Mouse (Mus musculus) liver, postnatal 0 days (tissue): ENCODE results near the gene Srarp. TPM values are rescaled to one million over a fixed set of nuclear protein-coding genes. Genes with fewer than 3 reads are reported as not detected.

Experiments
- ATAC-seq: fragments of 200-750 bp; cut with Nextera tagmentation; 2 replicates; pipeline ENCODE4 v1.8.0; 2017; ENCODE audit warnings: mild to moderate bottlenecking, moderate library complexity
- DNase-seq: peaks from one replicate; pipeline ENCODE4 v3.0.0-alpha.2; 2016
- H3K27ac ChIP-seq: fragments of 300-500 bp; sonication (generic); 2 replicates; pipeline ENCODE4 v1.5.1; 2014; ENCODE audit warnings: antibody characterized with exemption, moderate library complexity, mild to moderate bottlenecking, low read depth
- H3K27me3 ChIP-seq: fragments of 300-500 bp; sonication (generic); 2 replicates; pipeline ENCODE4 v1.6.1; 2014; ENCODE audit warnings: low read length, control low read depth, mixed read lengths; ENCODE audit not compliant: insufficient read depth
- H3K36me3 ChIP-seq: fragments of 300-500 bp; sonication (generic); replicated peaks from 2 replicates; pipeline ENCODE4 v1.6.1; 2014; ENCODE audit warnings: mild to moderate bottlenecking, control low read depth, low read length, moderate library complexity, mixed read lengths; ENCODE audit not compliant: insufficient read depth
- H3K4me1 ChIP-seq: fragments of 300-500 bp; sonication (generic); 2 replicates; pipeline ENCODE4 v1.6.1; 2014; ENCODE audit warnings: antibody characterized with exemption, mild to moderate bottlenecking, control low read depth; ENCODE audit not compliant: insufficient read depth
- H3K4me2 ChIP-seq: fragments of 300-500 bp; sonication (generic); 2 replicates; pipeline ENCODE4 v1.6.1; 2014; ENCODE audit warnings: low read depth, mild to moderate bottlenecking, low read length, moderate library complexity, mixed read lengths
- H3K4me3 ChIP-seq: fragments of 300-500 bp; sonication (generic); 2 replicates; pipeline ENCODE4 v1.5.1; 2014; ENCODE audit warnings: low read depth, low read length
- H3K9ac ChIP-seq: fragments of 300-500 bp; sonication (generic); replicated peaks from 2 replicates; pipeline ENCODE4 v1.6.1; 2014; ENCODE audit warnings: mild to moderate bottlenecking, moderate library complexity
- H3K9me3 ChIP-seq: fragments of 300-500 bp; sonication (generic); 2 replicates; pipeline ENCODE4 v1.6.1; 2016; ENCODE audit warnings: mild to moderate bottlenecking, control low read depth, low read length, mixed read lengths
- CTCF ChIP-seq: sonication (generic); IDR thresholded peaks from 2 replicates; pipeline ENCODE4 v1.5.1; 2016; ENCODE audit warnings: antibody characterized with exemption, low read depth
- EP300 ChIP-seq: IDR thresholded peaks from 2 replicates; pipeline ENCODE4 v1.6.1; 2016; ENCODE audit warnings: antibody characterized with exemption, low read depth, mild to moderate bottlenecking
- WGBS: fragments of 180-500 bp; shearing (Covaris S2); extraction: QIAGEN DNeasy Blood & Tissue Kit; methylation state at CpG from one replicate; pipeline ENCODE4 v1.1.7; 2014; ENCODE audit not compliant: insufficient replicate concordance; 5-methylcytosine and 5-hydroxymethylcytosine counted together
- polyA plus RNA-seq: library from polyadenylated mRNA; unstranded; fragments of >200 nt; fragmentation: Nextera tagmentation; extraction: Ambion mirVana; gene quantifications from 2 replicates; pipeline ENCODE4 v1.2.1, GENCODE M21; 2015

Srarp gene
- polyA plus RNA-seq, 1 experiment from 2014 or later = not detected

- Histone ChIP-seq H3K36me3 (peaks cover 26% of the 10 kb centered on the region), H3K4me2 (no peak overlapping the region), H3K9me3 (no peaks in the 10 kb centered on the region), H3K4me3 (no peak overlapping the region), H3K27ac (no peak overlapping the region), H3K9ac (no peak overlapping the region), H3K27me3 (no peaks in the 10 kb centered on the region), H3K4me1 (no peaks in the 10 kb centered on the region)
- 83% methylated on average over 12 of the region's 12 CpGs for WGBS
- DNase-seq = no peak
- TF ChIP-seq EP300 (no peak), CTCF (no peak)
- ATAC-seq = no peak
These were observed 25.2 kb upstream of the Srarp start for GRCm38 (mm10) chr4:141461088-141461487.

- WGBS = 61% methylated on average over 4 of the region's 4 CpGs
- Histone ChIP-seq H3K4me3 (no peak overlapping the region), H3K4me1 (no peaks in the 10 kb centered on the region), H3K9me3 (no peaks in the 10 kb centered on the region), H3K9ac (no peak overlapping the region), H3K27me3 (no peaks in the 10 kb centered on the region), H3K36me3 (peaks cover 21% of the 10 kb centered on the region), H3K4me2 (no peak overlapping the region), H3K27ac (no peak overlapping the region)
- DNase-seq (no peak), ATAC-seq (no peak)
- TF ChIP-seq EP300 (no peak), CTCF (no peak)
These were observed 24.6 kb upstream of the Srarp start for GRCm38 (mm10) chr4:141460481-141460880.

GRCm38 (mm10) chr4:141459766-141460165 lies 23.9 kb upstream of the Srarp start:
- no peak overlapping the region for H3K27ac ChIP-seq
- H3K4me1 ChIP-seq = no peaks in the 10 kb centered on the region
- DNase-seq = no peak
- TF ChIP-seq EP300 (no peak), CTCF (no peak)
- 86% methylated on average over 9 of the region's 9 CpGs for WGBS
- no peaks in the 10 kb centered on the region for H3K9me3 ChIP-seq
- H3K4me3 ChIP-seq = no peak overlapping the region
- H3K9ac ChIP-seq = no peak overlapping the region
- no peaks in the 10 kb centered on the region for H3K27me3 ChIP-seq
- H3K4me2 ChIP-seq = no peak overlapping the region
- peaks cover 14% of the 10 kb centered on the region for H3K36me3 ChIP-seq
- ATAC-seq = no peak

DNA sequence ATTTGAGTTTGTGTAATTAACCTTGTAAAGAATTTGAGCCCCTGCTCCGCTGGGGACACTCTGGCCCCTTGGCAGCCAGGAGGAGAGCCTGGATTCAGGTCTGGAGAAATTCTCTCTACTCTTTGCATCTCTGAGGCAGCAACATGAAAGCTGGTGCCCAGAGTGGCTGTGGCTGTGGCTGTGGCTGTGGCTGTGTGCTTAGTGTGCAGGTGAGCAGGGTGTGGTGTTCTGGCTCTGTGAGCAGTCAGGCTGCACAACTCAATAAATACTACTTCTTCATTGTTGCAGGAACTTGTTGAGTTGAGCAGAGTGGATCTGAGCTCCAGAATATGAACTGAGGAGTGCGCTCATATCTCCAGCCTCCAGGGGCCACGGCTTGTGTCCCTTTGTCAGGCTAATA lies 23.0 kb upstream of the Srarp start:
- DNase-seq = no peak
- WGBS = 81% methylated on average over 3 of the region's 3 CpGs

GRCm38 (mm10) chr4:141458236-141458635 lies 22.3 kb upstream of the Srarp start:
- TF ChIP-seq EP300 = no peak
- no peak for TF ChIP-seq CTCF
- DNase-seq (no peak), ATAC-seq (no peak)
- 0 out of 2 replicates have a peak, but pooled peaks cover under 1% of the 10 kb centered on the region for H3K36me3 ChIP-seq
- no peak overlapping the region for H3K4me3 ChIP-seq
- no peaks in the 10 kb centered on the region for H3K27me3 ChIP-seq
- H3K9me3 ChIP-seq = no peaks in the 10 kb centered on the region
- H3K4me2 ChIP-seq = no peak overlapping the region
- H3K4me1 ChIP-seq = no peaks in the 10 kb centered on the region
- no peak overlapping the region for H3K9ac ChIP-seq
- 58% methylated on average over 7 of the region's 7 CpGs for WGBS
- no peak overlapping the region for H3K27ac ChIP-seq

More for the DNA sequence above, 23.0 kb upstream of the Srarp start:
- Histone ChIP-seq H3K4me1 (no peaks in the 10 kb centered on the region), H3K36me3 (peaks cover 5% of the 10 kb centered on the region), H3K9ac (no peak overlapping the region), H3K9me3 (no peaks in the 10 kb centered on the region), H3K27me3 (no peaks in the 10 kb centered on the region), H3K4me3 (no peak overlapping the region), H3K27ac (no peak overlapping the region), H3K4me2 (no peak overlapping the region)
- no peak for TF ChIP-seq EP300
- TF ChIP-seq CTCF = no peak
- no peak for ATAC-seq

GRCm38 (mm10) chr4:141456193-141456938 lies 20.5 kb upstream of the Srarp start:
- Histone ChIP-seq H3K27ac (no peak overlapping the region), H3K9ac (no peak overlapping the region), H3K27me3 (no peaks in the 10 kb centered on the region), H3K4me1 (no peaks in the 10 kb centered on the region), H3K4me3 (no peak overlapping the region), H3K4me2 (no peak overlapping the region), H3K36me3 (peaks cover 12% of the 10 kb centered on the region; the same call in 1 of the 2 replicates), H3K9me3 (no peaks in the 10 kb centered on the region)
- WGBS = 85% methylated on average over 14 of the region's 14 CpGs
- DNase-seq = no peak
- no peak for ATAC-seq
- no peak for TF ChIP-seq CTCF
- TF ChIP-seq EP300 = no peak
